Mouse (Mus musculus) G1E (cell line): Measurements from ENCODE around the gene Wdr93.

Source experiments
- CTCF ChIP-seq: IDR thresholded peaks from 2 replicates; pipeline ENCODE4 v1.5.1; 2012; ENCODE audit warnings: low read depth, low read length, inconsistent platforms, mixed read lengths
- GATA1 ChIP-seq: IDR thresholded peaks from 2 replicates; pipeline ENCODE4 v1.6.1; 2012; ENCODE audit warnings: borderline replicate concordance, low read length, inconsistent platforms, mixed read lengths
- TAL1 ChIP-seq: conservative IDR thresholded peaks from 2 replicates; pipeline ENCODE4 v1.6.1; 2012; ENCODE audit warnings: low read depth, low read length, inconsistent platforms, mixed read lengths

DNA sequence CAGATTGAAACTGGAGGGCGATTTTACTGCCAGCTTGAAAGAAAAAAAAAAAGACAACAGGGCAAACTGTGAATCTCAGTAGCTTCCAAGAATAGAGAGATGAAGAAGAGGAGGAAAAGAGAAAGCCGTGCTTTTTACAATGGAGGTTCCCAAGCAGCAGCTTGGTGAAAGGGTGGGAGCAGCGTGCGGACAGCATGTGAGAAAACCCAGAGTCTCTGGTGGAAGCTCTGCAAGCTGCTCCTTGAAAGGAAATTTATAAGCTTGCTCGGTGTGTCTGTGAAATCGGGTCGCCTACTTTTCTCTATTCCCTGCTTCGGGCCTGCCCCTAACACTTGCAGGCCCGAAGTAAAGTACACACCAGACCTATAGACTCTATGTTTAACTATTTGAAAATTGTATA lies 1.1 kb downstream of the Wdr93 start:
- TF ChIP-seq CTCF (no peak), GATA1 (no peak), TAL1 (no peak)
